Mouse (Mus musculus) retina, postnatal 1 day (tissue): ENCODE results near the gene Kctd12.
A peak's percentile ranks its signal among the peaks of the same experiment; 100 is the strongest.

Source experiments
- DNase-seq: peaks from one replicate; pipeline ENCODE4 v3.0.0-alpha.2; 2012

Gene Kctd12

DNA sequence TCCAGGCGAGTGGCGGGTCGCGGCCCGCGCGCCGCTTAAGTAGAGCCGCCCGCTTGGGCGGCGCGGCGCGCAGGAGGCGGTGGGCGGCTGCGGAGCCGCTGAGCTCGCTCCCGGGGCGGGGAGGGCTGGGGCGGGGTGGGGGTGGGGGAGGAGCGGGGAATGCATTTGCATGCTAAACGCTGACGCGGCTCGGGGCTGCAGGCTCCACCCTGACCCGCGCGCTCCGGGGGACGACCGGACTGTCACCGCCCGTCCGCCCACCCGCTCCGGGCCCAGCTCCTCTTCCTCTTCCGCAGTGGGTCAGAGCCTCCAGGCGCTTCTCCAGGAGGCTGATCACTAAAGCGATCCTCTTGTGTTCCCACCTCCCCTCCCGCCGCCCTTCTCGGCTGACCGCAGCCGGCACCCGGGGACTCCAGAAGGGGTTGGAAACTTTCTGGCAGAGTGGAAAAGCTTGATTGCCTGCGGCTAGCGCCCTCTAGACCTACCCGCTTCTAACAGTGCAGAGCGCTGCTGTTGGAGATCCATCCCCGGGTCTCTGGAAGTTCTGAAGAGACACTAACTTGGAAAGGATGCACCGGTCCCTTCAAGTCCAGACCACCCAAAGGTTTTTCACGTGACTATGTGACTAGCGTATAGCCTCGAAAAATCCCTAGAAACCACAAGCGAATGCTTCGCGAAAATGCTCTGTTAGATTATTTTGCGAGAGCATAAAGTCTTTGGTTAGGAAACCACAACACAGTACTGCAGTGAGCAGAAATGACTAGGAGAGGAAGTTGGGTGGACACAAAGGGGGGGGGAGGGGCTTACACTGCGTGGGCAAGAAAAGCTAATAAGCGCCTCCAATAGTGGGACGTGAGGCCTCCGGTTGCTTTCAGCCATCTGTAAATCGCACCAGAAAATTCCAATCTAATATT, at the start of gene Kctd12:
Gene Kctd12 (minus strand): TSS at position 11 of the 914 bp plus-strand sequence.
- peak; percentile 85 for DNase-seq

DNA sequence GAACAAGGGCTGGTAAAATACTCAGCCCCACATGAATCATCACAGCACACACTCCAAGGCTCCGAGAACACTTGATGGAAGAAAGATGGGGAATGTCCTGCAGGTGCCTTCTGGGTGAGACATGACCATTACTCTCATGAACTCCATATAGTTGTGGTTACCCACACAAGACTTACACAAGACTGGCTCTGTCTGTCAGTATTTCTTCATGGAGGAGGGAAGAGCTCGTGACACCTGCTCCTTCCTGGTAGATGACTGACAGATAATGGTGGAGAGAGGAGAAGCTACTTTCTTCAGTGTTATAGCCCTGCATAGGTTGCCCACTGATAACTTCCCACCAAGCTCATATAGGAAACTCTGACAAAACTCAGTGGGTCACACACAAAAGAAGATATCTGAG, 46.8 kb upstream of the Kctd12 start:
- no peak for DNase-seq

DNA sequence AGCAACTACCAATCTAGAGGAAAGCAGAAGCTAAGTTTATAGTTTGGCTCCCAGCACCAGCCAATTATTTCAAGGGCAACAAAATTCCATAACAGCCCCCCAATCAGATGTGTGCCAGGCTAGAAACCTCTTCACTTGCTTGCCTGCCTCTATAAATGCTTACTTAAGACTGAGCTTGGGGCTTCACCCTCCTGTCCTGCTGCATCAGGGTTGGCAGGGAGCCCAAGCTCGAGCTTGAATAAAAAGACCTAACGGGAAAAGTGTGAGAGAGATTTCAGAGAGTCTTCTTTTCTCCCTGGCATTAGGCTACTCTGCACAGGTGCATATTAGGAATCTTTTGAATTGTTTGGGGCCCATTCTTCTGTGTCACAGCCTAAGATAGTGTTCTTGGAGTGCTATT, 37.6 kb upstream of the Kctd12 start:
- DNase-seq = no peak

DNA sequence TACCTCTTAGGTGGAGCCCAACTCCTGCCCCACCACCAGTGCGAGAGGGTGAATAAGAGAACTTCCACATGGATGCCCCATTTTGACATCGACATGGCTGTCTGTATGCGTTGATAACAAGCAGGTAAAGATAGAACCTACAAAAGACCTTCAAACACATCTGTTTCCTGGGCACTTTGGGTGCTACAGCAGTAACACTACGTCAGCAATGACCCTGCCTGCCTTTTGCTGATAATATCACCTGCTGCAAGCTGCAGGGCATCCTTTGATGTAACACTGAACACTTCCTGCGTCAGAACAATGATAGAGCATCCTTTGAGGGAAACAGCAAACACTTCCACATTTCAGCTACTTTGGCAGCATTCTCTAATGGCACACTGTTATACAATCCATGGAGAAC, 34.6 kb upstream of the Kctd12 start:
- DNase-seq = no peak

DNA sequence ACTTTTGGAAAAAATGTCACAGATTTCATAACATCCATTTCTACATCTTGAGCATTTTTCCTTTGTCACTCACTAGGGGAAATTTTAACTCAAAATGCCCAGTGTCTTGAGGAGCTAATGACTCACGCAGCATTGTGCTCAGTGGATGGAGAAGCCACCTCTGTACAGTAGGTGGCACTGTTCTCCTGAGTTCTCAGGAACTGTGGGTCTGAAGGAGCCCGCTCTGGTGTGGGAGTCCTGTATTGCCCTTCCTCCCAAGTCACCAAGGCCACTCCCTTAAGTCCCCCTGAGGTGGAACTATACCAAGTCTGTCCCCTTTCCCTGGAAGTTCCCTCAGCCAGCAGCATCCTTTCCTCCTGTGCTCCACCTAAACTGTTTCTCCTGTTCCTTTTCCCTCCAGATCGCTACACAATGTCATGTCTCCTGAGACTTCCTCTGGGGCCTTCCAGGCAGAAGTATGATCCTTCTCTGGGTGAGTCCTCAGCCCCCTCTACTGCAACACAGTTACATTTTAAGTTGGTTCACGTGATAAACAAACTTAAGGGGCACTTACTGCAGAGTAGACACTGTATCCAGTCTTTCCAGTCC, 30.2 kb upstream of the Kctd12 start:
- peak; percentile 82 for DNase-seq

DNA sequence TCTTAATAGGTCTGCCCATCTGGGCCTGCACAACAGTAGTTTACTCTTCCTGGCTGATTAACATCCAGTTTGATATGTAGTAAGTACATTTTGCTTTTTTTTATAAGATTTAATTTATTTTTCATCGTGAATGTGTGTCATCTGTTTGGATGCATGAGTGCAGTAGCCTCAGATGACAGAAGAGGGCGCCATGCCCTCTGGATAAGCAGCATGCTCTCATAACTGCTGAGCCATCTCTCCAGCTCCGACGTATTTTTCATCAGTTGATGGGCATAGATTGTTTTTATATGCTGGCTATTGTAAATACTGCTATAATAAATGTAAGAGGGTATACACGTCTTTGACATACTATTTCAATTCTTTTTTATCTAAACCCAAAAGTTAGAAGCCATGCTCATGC, 29.3 kb upstream of the Kctd12 start:
- peak; percentile 58 for DNase-seq

DNA sequence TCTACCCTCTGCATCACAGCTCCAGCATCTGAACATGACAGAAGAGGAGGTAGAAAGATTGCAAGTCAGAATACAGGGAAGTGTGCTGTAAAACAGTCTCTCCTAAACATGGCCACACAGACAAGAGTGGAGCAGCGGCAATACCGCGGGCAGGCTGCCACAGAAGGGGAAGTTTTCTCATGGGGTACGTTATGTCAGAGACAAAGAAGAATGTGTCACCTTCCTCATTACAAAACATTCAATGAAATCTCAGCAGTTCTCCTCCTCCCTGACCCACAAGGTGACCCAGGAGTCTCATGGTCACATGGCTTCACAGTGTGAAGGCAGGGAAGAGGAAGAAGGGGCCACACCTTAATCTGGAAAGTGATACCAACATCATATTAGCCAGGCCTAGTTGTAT, 25.3 kb upstream of the Kctd12 start:
- DNase-seq = no peak

DNA sequence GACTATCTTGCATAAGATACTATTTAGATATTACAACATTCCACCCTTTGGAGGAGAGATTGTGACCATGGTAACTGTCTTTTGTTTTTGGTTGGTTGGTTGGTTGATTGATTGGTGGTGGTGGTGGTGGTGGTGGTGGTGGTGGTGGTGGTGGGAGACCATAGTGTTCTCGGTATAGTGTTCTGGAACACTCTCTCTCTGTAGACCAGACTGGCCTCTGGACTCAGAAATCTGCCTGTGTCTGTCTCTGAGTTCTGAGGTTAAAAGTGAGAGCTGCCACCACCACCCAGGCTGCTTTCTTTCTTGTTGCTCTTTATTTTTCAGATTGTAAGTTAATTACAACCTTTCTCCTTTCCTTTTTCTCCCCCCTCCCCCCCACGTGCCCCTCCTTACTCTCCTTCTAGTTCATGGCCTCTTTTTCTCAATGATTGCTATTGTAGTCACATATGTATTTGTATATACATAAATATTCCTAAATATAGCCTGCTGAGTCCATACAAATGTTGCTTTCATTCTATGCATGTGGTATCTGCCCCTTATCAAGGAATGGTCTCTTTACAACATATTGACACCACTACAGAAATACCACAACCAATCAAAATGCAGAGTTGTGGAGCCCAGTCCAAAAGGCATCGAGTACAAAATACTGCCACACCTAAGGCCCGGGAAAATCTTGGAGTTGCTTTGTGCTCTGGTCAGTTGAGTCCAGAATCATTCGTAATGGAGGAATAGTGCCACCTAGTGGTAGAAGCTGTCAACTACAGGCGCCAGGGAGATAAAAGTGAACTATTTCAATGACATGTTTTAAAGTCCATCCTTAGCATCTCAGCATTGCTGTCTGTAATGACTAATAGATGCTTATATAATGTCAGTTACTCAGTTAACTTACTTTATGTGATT, 12.5 kb upstream of the Kctd12 start:
- DNase-seq = peak; percentile 86

DNA sequence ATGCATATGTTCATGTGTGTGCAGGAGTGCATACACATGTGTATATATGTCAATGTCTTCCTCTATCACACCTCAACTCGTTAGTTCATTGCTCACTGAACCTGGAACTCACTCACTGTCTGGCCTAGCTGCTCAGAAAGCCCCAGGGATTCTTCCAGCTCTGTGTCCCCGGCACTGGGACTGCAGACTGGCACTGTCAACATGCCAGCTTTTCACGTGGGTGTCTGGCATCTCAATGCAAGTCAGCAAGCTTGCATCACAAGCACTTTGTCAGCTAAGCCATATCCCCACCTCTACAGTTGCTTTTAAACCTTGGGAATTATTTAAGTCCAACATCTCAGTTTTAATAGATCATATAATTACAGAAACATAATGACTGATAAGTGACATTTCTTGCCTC, 8.3 kb upstream of the Kctd12 start:
- DNase-seq = peak; percentile 24

DNA sequence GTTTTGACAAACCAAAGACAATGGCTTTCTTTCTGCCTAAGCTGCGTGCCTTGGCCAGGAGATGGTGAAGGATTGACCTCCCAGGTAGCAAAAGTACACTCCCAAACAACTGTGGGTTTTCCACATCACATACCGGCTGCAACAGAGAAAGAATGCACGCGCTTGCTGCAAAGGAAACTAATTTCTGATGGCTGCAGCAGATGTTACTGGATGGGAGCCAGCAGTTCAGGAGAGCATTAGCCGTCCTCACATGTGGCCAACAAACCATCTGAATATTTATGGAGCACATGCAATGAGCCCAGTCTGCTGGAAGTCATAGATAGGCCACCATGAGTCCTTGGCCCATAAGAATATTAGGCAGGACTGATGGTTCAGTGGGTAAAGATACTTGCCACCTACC, 7.4 kb upstream of the Kctd12 start:
- no peak for DNase-seq

DNA sequence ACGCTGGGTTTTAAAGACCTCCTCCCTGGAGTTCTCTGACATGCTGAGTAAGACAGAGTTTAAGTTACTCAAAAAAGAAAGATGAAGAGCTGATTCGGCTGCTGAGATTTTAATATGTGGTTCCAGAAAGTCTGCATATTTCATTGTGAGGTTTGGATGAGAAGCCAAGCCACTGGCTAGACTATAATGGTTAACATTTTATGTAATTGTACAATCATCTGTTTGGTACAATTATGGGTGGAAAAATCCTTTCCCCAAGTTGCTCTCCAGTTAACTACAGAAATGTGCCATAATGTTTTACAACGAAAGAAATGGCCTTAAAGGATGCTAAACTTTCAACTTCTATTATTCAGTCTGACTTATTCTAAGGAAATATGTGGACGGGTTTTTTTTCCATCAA, 6.8 kb upstream of the Kctd12 start:
- no peak for DNase-seq

DNA sequence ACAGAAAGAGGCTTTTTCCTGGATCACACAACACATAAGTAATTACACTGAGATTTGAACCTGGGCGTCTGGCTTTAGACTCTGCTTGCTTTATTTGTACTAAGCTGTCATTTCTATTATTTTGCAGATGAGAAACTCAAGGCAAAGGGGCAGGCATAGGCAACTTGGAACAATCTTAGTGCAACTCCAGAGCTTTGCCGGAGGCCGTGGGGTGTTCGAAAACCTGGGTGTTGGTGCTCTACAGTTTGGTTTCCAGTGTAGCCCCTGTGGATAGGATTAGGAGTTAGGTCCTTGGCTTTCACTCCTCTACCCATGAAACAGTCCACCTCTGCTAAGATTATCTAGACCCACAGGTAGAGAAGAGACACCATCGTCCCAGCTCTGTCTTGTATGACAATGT, 5.2 kb upstream of the Kctd12 start:
- DNase-seq = no peak

DNA sequence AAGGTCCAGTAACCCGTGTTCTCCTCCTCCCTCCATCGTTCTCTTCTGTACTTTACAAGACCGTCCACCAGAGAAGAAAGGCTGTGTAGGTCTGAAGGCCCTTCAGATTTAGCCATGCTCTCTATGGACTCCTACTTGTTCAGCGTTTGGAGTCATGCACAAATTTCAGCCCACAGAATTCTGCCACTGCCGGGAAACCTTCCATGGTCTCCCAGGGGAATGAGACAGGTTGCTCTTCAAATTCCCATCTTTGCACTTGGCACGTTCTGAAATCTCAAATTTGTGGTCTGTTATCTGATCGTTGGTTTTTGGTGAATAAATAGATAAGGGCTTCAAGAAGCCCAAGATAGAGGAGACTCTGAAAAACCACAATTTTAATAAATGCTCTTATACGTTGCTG, 1.2 kb upstream of the Kctd12 start:
- DNase-seq = no peak

DNA sequence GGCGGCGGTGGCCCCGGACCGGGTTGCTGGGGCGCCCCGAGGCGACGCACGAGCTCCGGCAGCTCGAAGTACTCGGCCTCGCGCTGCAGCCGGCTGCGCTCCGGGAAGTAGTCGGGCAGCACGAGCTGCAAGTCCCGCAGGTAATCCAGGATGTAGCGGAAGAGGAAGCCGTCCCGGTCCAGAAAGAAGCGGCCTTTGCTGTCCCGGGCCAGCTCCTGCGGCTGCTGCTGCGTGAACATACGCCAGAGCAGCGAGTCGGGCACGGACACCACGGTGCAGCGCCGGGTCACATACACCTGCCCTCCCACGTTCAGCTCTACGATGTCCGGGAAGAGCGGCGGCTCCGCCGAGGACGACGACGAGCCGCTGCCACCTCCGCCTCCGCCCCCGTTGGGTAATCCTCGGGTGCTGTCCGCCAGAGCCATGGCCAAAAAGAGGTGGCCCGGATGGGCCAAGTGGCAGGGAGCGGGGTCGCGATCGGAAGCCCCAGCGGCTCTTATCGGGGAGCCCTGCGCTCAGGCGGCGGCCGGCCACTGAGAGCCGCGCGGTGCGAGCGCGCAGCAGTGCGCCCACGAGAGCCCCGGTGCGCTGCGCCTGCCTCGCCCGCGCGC, 316 bp downstream of the Kctd12 start:
- DNase-seq = no peak

DNA sequence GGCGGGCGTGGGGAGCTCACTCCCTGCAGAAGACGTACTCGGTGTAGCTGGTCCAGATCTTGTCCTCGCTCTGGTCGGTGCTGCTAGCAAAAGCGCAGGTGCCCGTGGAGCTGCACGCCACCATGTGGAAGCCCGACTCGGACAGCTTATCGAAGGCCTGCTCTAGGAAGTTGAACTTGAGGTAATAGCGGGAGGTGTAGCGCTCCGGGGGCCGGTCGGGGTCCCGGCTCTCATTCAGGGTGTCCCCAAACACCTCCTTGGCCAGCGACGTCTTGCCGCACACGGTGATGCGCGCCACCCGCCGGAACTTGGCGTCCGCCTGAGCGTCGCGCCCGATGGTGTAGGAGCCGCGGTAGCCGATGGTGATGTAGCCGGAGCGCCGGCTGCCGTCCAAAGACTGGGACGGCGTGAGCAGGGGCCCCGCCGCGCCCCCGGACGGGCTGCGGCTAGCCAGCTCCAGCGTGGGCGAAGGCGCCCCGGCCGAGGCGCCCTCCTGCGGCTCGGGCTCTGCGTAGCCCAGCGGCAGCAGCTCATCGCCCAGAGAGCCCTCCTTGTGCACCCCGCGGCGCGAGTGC, 909 bp downstream of the Kctd12 start:
- peak; percentile 66 for DNase-seq

DNA sequence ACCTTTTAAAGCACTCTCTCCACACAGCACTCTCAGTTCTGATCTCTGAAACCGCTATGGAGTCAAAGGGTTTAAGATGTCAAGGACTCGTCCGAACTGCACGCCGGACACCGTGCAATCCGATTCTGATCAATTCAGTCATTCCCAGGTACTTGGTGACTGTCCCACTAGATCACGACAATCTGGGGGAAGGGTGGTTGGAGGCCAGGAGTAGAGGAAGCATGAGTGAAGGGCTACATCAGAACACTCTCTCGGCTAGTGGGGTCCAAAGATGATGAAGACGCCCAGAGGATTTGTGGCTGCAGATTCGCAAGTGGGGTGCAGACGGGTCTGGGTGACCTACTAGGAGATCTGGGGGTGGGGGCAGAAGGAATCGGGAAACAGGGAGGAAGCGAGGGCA, 1.5 kb downstream of the Kctd12 start:
- DNase-seq = no peak

DNA sequence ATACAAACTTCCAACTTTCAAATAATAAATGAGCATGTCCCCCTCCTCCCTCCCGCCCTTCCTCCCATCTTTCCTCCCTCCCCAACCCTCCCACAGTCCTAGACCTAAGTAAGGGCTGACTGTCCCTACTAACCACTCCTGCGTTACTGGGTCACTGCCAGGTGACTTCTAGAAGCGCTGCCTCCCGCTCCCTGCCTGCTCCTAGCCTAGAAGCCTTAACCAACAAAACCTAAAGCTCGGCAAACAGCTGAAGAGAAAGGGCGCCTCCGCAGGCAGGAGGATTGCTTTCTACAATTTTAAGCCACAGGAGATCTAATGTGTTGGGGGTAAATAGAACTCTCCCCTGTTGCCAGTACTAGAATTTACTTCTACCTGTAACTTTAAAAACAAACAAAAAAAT, 2.0 kb downstream of the Kctd12 start:
- DNase-seq = peak; percentile 42

DNA sequence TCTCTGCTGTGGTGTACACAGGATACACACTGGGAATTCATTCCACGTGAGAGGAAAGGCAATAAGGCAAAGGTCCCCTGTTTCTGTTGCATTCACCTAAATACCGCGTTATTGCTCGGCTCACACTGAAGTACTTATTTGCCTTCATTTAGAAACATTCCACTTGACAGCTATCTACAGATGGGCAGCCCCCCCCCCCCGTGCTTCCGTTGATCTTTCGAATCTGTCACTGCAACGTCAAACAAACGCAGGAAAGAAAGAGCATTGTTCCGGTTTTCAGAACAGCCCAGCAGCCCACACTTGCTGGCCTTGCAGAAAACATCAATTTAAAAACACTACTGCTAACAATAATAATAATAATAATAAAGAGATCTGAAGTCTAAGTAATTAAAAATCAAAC, 2.6 kb downstream of the Kctd12 start:
- DNase-seq = peak; percentile 9

DNA sequence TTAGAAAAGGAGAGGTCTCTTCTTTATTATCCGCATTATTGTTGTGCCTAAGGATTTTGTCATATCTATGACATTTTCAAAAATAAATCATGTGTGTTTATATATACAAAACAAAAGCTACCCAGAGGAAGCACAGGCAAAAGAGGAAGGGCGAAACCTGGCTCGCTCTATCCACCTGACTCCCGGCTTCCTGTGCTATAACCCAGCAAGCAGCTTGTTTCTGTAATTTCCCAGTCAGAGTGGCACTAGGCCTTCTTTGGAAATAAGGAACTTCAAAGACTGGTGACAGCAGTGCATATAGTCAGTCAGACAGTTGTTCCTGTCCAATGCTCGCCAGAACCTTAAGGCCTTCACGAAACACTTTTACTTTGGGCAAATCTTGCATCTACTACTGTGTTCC, 6.6 kb downstream of the Kctd12 start:
- DNase-seq = no peak

DNA sequence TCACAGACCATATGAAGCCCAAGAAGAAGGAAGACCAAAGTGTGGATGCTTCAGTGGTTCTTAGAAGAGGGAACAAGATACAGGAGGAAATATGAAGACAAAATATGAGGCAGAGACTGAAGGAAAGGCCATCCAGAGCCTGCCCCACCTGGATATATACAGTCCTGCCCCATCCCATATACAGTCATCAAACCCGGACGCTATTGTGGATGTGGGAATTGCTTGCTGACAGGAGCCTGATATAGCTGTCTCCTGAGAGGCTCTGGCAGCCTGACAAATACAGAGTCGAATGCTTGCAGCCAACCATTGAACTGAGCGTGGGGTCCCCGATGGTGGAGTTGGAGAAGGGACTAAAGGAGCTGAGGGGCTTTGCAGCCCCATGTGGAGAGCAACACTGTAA, 13.6 kb downstream of the Kctd12 start:
- no peak for DNase-seq

DNA sequence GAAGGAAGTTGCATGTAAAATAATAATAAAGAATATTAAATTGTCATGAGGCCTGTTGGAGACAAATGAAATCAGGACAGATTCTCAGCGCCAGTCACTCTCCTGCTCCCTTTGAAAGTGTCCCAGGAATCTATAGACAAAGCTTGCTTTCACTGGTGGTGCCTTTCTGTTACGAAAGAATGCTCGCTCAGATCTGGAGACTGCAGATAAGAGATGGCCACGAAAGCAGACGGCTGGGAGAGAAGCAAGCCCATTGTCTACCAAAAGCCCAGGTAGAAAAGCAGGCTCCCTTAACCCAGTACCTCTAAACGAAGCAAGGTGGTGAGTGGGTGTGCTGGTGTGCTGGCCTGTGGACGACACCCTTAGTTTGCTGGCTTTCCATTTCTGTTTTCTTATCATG, 16.2 kb downstream of the Kctd12 start:
- no peak for DNase-seq

DNA sequence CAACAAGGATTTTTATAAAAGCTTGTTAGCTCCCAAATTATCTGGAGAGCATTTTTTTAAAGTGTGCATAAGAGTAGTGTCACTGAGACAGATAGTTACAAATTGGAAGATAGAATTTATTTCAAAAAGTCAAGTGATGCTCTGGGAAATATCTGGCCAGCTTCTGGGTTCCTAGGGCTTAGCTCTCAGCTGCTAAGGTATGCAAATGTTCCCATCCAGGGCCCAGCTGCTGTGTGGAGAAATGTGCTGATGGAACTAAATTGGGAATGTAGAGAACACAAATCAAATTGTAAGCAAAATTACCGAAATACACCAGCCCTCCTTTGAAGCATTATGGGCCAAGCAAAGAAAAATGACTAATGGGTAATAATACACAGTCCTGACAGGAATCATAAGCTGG, 16.6 kb downstream of the Kctd12 start:
- DNase-seq = no peak

DNA sequence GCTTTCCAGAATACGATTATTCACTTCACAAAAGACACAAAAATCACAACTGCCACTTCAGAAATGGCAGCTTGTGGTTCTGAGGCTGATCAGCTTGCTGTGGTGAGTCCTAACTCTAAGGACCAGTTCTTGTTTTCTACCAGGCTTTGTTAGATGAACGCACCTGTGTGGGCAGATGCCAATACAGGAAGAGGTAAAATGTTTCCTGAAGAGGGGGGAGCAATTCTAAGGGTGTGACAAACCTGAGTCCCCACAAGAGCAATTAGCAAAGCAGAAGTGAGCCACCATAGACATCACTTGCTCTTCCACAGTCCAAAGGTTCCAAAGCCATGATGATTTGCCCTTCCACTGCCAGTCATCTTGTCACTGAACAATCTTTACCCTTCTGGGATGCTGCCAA, 20.4 kb downstream of the Kctd12 start:
- no peak for DNase-seq
